Mouse (Mus musculus) G1E (cell line): ENCODE data around the gene Csnk2a2. TPM values are rescaled to one million over a fixed set of nuclear protein-coding genes. Genes with fewer than 3 reads are reported as not detected.

ENCODE experiments used
- ATAC-seq: 2 replicates; pipeline ENCODE4 v1.8.0; 2016; ENCODE audit warnings: mild to moderate bottlenecking; ENCODE audit not compliant: insufficient number of reproducible peaks, poor library complexity, low FRiP score, severe bottlenecking; ENCODE audit errors: extremely low read depth
- DNase-seq: peaks from one replicate; pipeline ENCODE4 v3.0.0; 2012; ENCODE audit warnings: low spot score
- H3K27me3 ChIP-seq: 2 replicates; pipeline ENCODE4 v1.6.1; 2012; ENCODE audit warnings: mild to moderate bottlenecking, low read length, inconsistent platforms; ENCODE audit not compliant: insufficient read depth
- H3K36me3 ChIP-seq: replicated peaks from 2 replicates; pipeline ENCODE3; 2012; ENCODE audit warnings: mild to moderate bottlenecking, inconsistent platforms
- H3K4me1 ChIP-seq: 2 replicates; pipeline ENCODE4 v1.6.1; 2012; ENCODE audit warnings: low read depth, low read length, inconsistent platforms, mixed read lengths; ENCODE audit not compliant: insufficient read depth
- H3K4me3 ChIP-seq: 2 replicates; pipeline ENCODE4 v1.5.1; 2012; ENCODE audit warnings: low read depth, mild to moderate bottlenecking, inconsistent platforms, low read length, moderate library complexity, mixed read lengths
- H3K9me3 ChIP-seq: replicated peaks from 2 replicates; pipeline ENCODE4 v1.6.1; 2012; ENCODE audit warnings: inconsistent platforms
- CTCF ChIP-seq: IDR thresholded peaks from 2 replicates; pipeline ENCODE4 v1.5.1; 2012; ENCODE audit warnings: low read depth, low read length, inconsistent platforms, mixed read lengths
- GATA1 ChIP-seq: IDR thresholded peaks from 2 replicates; pipeline ENCODE4 v1.6.1; 2012; ENCODE audit warnings: borderline replicate concordance, low read length, inconsistent platforms, mixed read lengths
- GATA2 ChIP-seq: IDR thresholded peaks from 2 replicates; pipeline ENCODE4 v1.6.1; 2012; ENCODE audit warnings: low read depth, low read length, inconsistent platforms, borderline replicate concordance
- POLR2AphosphoS5 ChIP-seq: IDR thresholded peaks from 2 replicates; pipeline ENCODE4 v1.6.1; 2012; ENCODE audit warnings: low read depth, low read length, inconsistent platforms; ENCODE audit not compliant: insufficient replicate concordance
- TAL1 ChIP-seq: conservative IDR thresholded peaks from 2 replicates; pipeline ENCODE4 v1.6.1; 2012; ENCODE audit warnings: low read depth, low read length, inconsistent platforms, mixed read lengths
- polyA plus RNA-seq: library from polyadenylated mRNA; stranded (reverse); fragments of >175 nt; gene quantifications from 2 replicates; pipeline ENCODE4 v1.2.3, GENCODE M21; 2012
- total RNA-seq, 2 experiments: library from RNA; stranded (forward) in 1 of 2; stranded (reverse) in 1 of 2; fragments of 200-1000 nt in 1 of 2; fragments of >200 nt in 1 of 2; fragmentation: Nextera tagmentation in 1 of 2; gene quantifications; 2 replicates each; pipeline ENCODE4 v1.2.3; 2014 to 2017

Csnk2a2 gene
- total and polyA plus RNA-seq, 3 experiments: 30.8 to 300 (median 45.0) TPM

- H3K36me3 ChIP-seq: peaks cover 13% of the 10 kb centered on the region
- ATAC-seq: no peak
- TF ChIP-seq TAL1 (no peak), GATA2 (no peak), CTCF (no peak), POLR2AphosphoS5 (no peak), GATA1 (no peak)
- H3K27me3 ChIP-seq: no peaks in the 10 kb centered on the region
- 0 out of 2 replicates have a peak, but pooled peaks cover 2% of the 10 kb centered on the region for H3K9me3 ChIP-seq
- no peak for DNase-seq
- no peak overlapping the region for H3K4me3 ChIP-seq
- H3K4me1 ChIP-seq: no peaks in the 10 kb centered on the region
Measured at GRCm38 (mm10) chr8:95411309-95411972, 78.4 kb downstream of the Csnk2a2 start.

GRCm38 (mm10) chr8:95409518-95409917 is 80.3 kb downstream of the Csnk2a2 start:
- ATAC-seq (no peak), DNase-seq (no peak)
- no peak for TF ChIP-seq GATA2
- no peak for TF ChIP-seq TAL1
- TF ChIP-seq GATA1: no peak
- TF ChIP-seq POLR2AphosphoS5: no peak
- TF ChIP-seq CTCF: no peak
- 0 out of 2 replicates have a peak, but pooled peaks cover 2% of the 10 kb centered on the region for H3K9me3 ChIP-seq
- H3K36me3 ChIP-seq: peaks cover 13% of the 10 kb centered on the region
- peaks cover 3% of the 10 kb centered on the region; the same call in 1 of the 2 replicates for H3K27me3 ChIP-seq
- no peak overlapping the region for H3K4me3 ChIP-seq
- no peaks in the 10 kb centered on the region for H3K4me1 ChIP-seq

GRCm38 (mm10) chr8:95401091-95401490 is 88.7 kb downstream of the Csnk2a2 start:
- peaks cover 17% of the 10 kb centered on the region for H3K4me1 ChIP-seq
- DNase-seq (no peak), ATAC-seq (no peak)
- no peak overlapping the region for H3K4me3 ChIP-seq
- H3K36me3 ChIP-seq: no peaks in the 10 kb centered on the region
- no peaks in the 10 kb centered on the region for H3K9me3 ChIP-seq
- H3K27me3 ChIP-seq: peaks cover 33% of the 10 kb centered on the region
- TF ChIP-seq POLR2AphosphoS5: no peak
- TF ChIP-seq CTCF: no peak
- no peak for TF ChIP-seq TAL1
- no peak for TF ChIP-seq GATA1
- no peak for TF ChIP-seq GATA2

GRCm38 (mm10) chr8:95399131-95399530 is 90.7 kb downstream of the Csnk2a2 start:
- TF ChIP-seq CTCF: no peak
- no peak for TF ChIP-seq POLR2AphosphoS5
- TF ChIP-seq GATA1: no peak
- TF ChIP-seq GATA2: no peak
- peaks cover 36% of the 10 kb centered on the region for H3K27me3 ChIP-seq
- ATAC-seq (no peak), DNase-seq (no peak)
- H3K9me3 ChIP-seq: no peaks in the 10 kb centered on the region
- H3K4me1 ChIP-seq: peaks cover 27% of the 10 kb centered on the region
- no peaks in the 10 kb centered on the region for H3K36me3 ChIP-seq
- no peak overlapping the region for H3K4me3 ChIP-seq

GRCm38 (mm10) chr8:95397201-95397600 is 92.6 kb downstream of the Csnk2a2 start:
- no peaks in the 10 kb centered on the region for H3K36me3 ChIP-seq
- H3K27me3 ChIP-seq: peaks cover 48% of the 10 kb centered on the region
- no peak for DNase-seq

GRCm38 (mm10) chr8:95396752-95397151 is 93.1 kb downstream of the Csnk2a2 start:
- peaks cover 27% of the 10 kb centered on the region for H3K4me1 ChIP-seq
- no peak overlapping the region for H3K4me3 ChIP-seq
- H3K36me3 ChIP-seq: no peaks in the 10 kb centered on the region
- peaks cover 45% of the 10 kb centered on the region for H3K27me3 ChIP-seq
- TF ChIP-seq TAL1 (no peak), CTCF (no peak), POLR2AphosphoS5 (no peak), GATA1 (no peak), GATA2 (no peak)
- H3K9me3 ChIP-seq: no peaks in the 10 kb centered on the region
- no peak for DNase-seq
- no peak for ATAC-seq

More at GRCm38 (mm10) chr8:95397201-95397600, 92.6 kb downstream of the Csnk2a2 start:
- TF ChIP-seq GATA2 (no peak), CTCF (no peak), GATA1 (no peak), POLR2AphosphoS5 (no peak), TAL1 (no peak)
- no peak overlapping the region for H3K4me3 ChIP-seq
- ATAC-seq: no peak
- peaks cover 27% of the 10 kb centered on the region for H3K4me1 ChIP-seq
- H3K9me3 ChIP-seq: no peaks in the 10 kb centered on the region

Other genes starting within 250 kb of the Csnk2a2 start
- not detected in 2 replicates for gene Cngb1, start 183.5 kb downstream of the Csnk2a2 start, total RNA-seq (2014; fragmentation: Nextera tagmentation)
- gene Cngb1, start 183.5 kb downstream of the Csnk2a2 start, total RNA-seq (2017): 0.49 TPM in 1 of 2 replicates, not detected in the other
- gene Cngb1, start 183.5 kb downstream of the Csnk2a2 start, polyA plus RNA-seq: not detected in 2 replicates
- gene Tepp, start 179.5 kb downstream of the Csnk2a2 start, total RNA-seq (2014; fragmentation: Nextera tagmentation): not detected in 2 replicates
- gene Tepp, start 179.5 kb downstream of the Csnk2a2 start, total RNA-seq (2017): not detected in 2 replicates
- gene Tepp, start 179.5 kb downstream of the Csnk2a2 start, polyA plus RNA-seq: not detected in 2 replicates
- 7.5 TPM in 2 replicates for gene Zfp319, start 158.1 kb downstream of the Csnk2a2 start, total RNA-seq (2014; fragmentation: Nextera tagmentation)
- 2.1 and 2.3 TPM in 2 replicates for gene Zfp319, start 158.1 kb downstream of the Csnk2a2 start, total RNA-seq (2017)
- gene Zfp319, start 158.1 kb downstream of the Csnk2a2 start, polyA plus RNA-seq: 7.2 and 8.2 TPM in 2 replicates
- gene Usb1, start 157.8 kb downstream of the Csnk2a2 start, total RNA-seq (2014; fragmentation: Nextera tagmentation): 48.8 and 60.0 TPM in 2 replicates
- 40.5 and 40.6 TPM in 2 replicates for gene Usb1, start 157.8 kb downstream of the Csnk2a2 start, total RNA-seq (2017)
- gene Usb1, start 157.8 kb downstream of the Csnk2a2 start, polyA plus RNA-seq: 21.2 and 28.0 TPM in 2 replicates
- not detected in 2 replicates for gene Mmp15, start 137.8 kb downstream of the Csnk2a2 start, total RNA-seq (2014; fragmentation: Nextera tagmentation)
- 0.05 TPM in 1 of 2 replicates, not detected in the other for gene Mmp15, start 137.8 kb downstream of the Csnk2a2 start, total RNA-seq (2017)
- 0.01 TPM in 1 of 2 replicates, not detected in the other for gene Mmp15, start 137.8 kb downstream of the Csnk2a2 start, polyA plus RNA-seq
- 52.3 and 81.0 TPM in 2 replicates for gene Cfap20, start 55.2 kb downstream of the Csnk2a2 start, total RNA-seq (2014; fragmentation: Nextera tagmentation)
- gene Cfap20, start 55.2 kb downstream of the Csnk2a2 start, total RNA-seq (2017): 62.4 and 63.0 TPM in 2 replicates
- gene Cfap20, start 55.2 kb downstream of the Csnk2a2 start, polyA plus RNA-seq: 29.3 and 38.5 TPM in 2 replicates
- not detected in 2 replicates for gene Ccdc113, start 44.0 kb upstream of the Csnk2a2 start, total RNA-seq (2014; fragmentation: Nextera tagmentation)
- gene Ccdc113, start 44.0 kb upstream of the Csnk2a2 start, total RNA-seq (2017): not detected in 2 replicates
- not detected in 2 replicates for gene Ccdc113, start 44.0 kb upstream of the Csnk2a2 start, polyA plus RNA-seq
- not detected in 2 replicates for gene Prss54, start 86.3 kb upstream of the Csnk2a2 start, total RNA-seq (2014; fragmentation: Nextera tagmentation)
- gene Prss54, start 86.3 kb upstream of the Csnk2a2 start, total RNA-seq (2017): 0.22 TPM in 1 of 2 replicates, not detected in the other
- gene Prss54, start 86.3 kb upstream of the Csnk2a2 start, polyA plus RNA-seq: not detected in 2 replicates
- 30.8 and 32.5 TPM in 2 replicates for gene Gins3, start 143.4 kb upstream of the Csnk2a2 start, total RNA-seq (2014; fragmentation: Nextera tagmentation)
- 32.6 and 32.9 TPM in 2 replicates for gene Gins3, start 143.4 kb upstream of the Csnk2a2 start, total RNA-seq (2017)
- gene Gins3, start 143.4 kb upstream of the Csnk2a2 start, polyA plus RNA-seq: 9.2 and 9.5 TPM in 2 replicates
- gene Ndrg4, start 186.9 kb upstream of the Csnk2a2 start, total RNA-seq (2014; fragmentation: Nextera tagmentation): not detected in 2 replicates
- 0.23 and 0.60 TPM in 2 replicates for gene Ndrg4, start 186.9 kb upstream of the Csnk2a2 start, total RNA-seq (2017)
- gene Ndrg4, start 186.9 kb upstream of the Csnk2a2 start, polyA plus RNA-seq: not detected in 2 replicates
- gene Setd6, start 225.8 kb upstream of the Csnk2a2 start, total RNA-seq (2014; fragmentation: Nextera tagmentation): 48.5 and 68.4 TPM in 2 replicates
- 42.2 and 48.3 TPM in 2 replicates for gene Setd6, start 225.8 kb upstream of the Csnk2a2 start, total RNA-seq (2017)
- gene Setd6, start 225.8 kb upstream of the Csnk2a2 start, polyA plus RNA-seq: 14.9 and 19.0 TPM in 2 replicates